Mouse (Mus musculus): ENCODE results near the gene Nos3.

Gene Nos3

GRCm38 (mm10) chr5:24364508-24364907, at the start of gene Nos3:
Nos3 (plus strand) TSS chr5:24364810.
- DNase-seq (ENCODE audit: low spot score in 2 of 2): no peak

GRCm38 (mm10) chr5:24319776-24320466, 44.7 kb upstream of the Nos3 start:
- no peak for DNase-seq (ENCODE audit: low spot score in 2 of 2)

GRCm38 (mm10) chr5:24320467-24320813, 44.2 kb upstream of the Nos3 start:
- peak in 1 of 2 experiments; percentile 38 for DNase-seq (ENCODE audit: low spot score in 2 of 2)

- DNase-seq (ENCODE audit: low spot score in 2 of 2): no peak
Measured at GRCm38 (mm10) chr5:24320894-24321293, 43.7 kb upstream of the Nos3 start.

GRCm38 (mm10) chr5:24321711-24322682, 42.6 kb upstream of the Nos3 start:
- no peak for DNase-seq (ENCODE audit: low spot score in 2 of 2)

GRCm38 (mm10) chr5:24325251-24325650, 39.4 kb upstream of the Nos3 start:
- no peak for DNase-seq (ENCODE audit: low spot score in 2 of 2)

- no peak for DNase-seq (ENCODE audit: low spot score in 2 of 2)
Measured at GRCm38 (mm10) chr5:24326166-24326841, 38.3 kb upstream of the Nos3 start.

GRCm38 (mm10) chr5:24326842-24327417, 37.7 kb upstream of the Nos3 start:
- DNase-seq (ENCODE audit: low spot score in 2 of 2): no peak

- DNase-seq (ENCODE audit: low spot score in 2 of 2): no peak
Measured at GRCm38 (mm10) chr5:24328813-24329211, 35.8 kb upstream of the Nos3 start.

- DNase-seq (ENCODE audit: low spot score in 2 of 2): no peak
Measured at GRCm38 (mm10) chr5:24329212-24329964, 35.2 kb upstream of the Nos3 start.

- DNase-seq (ENCODE audit: low spot score in 2 of 2): no peak
Measured at GRCm38 (mm10) chr5:24329965-24330298, 34.7 kb upstream of the Nos3 start.

GRCm38 (mm10) chr5:24332401-24332800, 32.2 kb upstream of the Nos3 start:
- DNase-seq (ENCODE audit: low spot score in 2 of 2): no peak

GRCm38 (mm10) chr5:24334749-24335148, 29.9 kb upstream of the Nos3 start:
- DNase-seq (ENCODE audit: low spot score in 2 of 2): no peak

GRCm38 (mm10) chr5:24335888-24336511, 28.6 kb upstream of the Nos3 start:
- no peak for DNase-seq (ENCODE audit: low spot score in 2 of 2)

- no peak for DNase-seq (ENCODE audit: low spot score in 2 of 2)
Measured at GRCm38 (mm10) chr5:24337366-24337765, 27.2 kb upstream of the Nos3 start.

- DNase-seq (ENCODE audit: low spot score in 2 of 2): no peak
Measured at GRCm38 (mm10) chr5:24337821-24338220, 26.8 kb upstream of the Nos3 start.

GRCm38 (mm10) chr5:24342205-24342963, 22.2 kb upstream of the Nos3 start:
- DNase-seq (ENCODE audit: low spot score in 2 of 2): no peak

GRCm38 (mm10) chr5:24342966-24343365, 21.6 kb upstream of the Nos3 start:
- DNase-seq (ENCODE audit: low spot score in 2 of 2): no peak

GRCm38 (mm10) chr5:24343379-24343778, 21.2 kb upstream of the Nos3 start:
- DNase-seq (ENCODE audit: low spot score in 2 of 2): no peak

- no peak for DNase-seq (ENCODE audit: low spot score in 2 of 2)
Measured at GRCm38 (mm10) chr5:24343977-24344436, 20.6 kb upstream of the Nos3 start.
